Mouse (Mus musculus) spleen, adult 2 months (tissue): ENCODE results near the gene Fam111a.

Experiments
- CTCF ChIP-seq: fragments of 200-500 bp; IDR thresholded peaks from 2 replicates; pipeline ENCODE4 v1.5.1; 2011; ENCODE audit warnings: mild to moderate bottlenecking, inconsistent platforms; ENCODE audit not compliant: insufficient read depth, insufficient read length, insufficient replicate concordance; ENCODE audit errors: extremely low read depth
- POLR2A ChIP-seq: fragments of 200-500 bp; IDR thresholded peaks from 2 replicates; pipeline ENCODE4 v1.6.1; 2011; ENCODE audit warnings: low read depth, low read length, inconsistent platforms

DNA sequence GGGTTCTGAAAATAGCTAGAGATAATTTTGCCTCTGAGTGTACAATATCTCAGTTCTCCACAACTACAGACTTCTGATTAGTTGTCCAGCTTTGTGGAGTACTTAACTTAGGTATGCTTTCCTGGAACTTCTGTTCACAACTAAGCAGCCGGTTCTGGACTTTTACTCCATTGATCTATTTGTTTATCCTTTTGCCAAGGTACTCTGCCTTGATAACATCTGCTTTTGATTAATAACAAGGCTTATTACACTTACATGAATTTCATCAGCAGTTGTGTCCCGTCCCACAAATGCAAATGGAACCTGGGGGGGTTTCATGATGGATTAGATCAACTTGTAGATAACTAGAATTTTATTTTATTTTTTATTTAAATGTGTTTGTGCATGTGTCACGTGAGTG is 91.3 kb downstream of the Fam111a start:
- TF ChIP-seq CTCF, result no peak
- TF ChIP-seq POLR2A, result no peak
